Mouse (Mus musculus) liver, postnatal 0 days (tissue): ENCODE measurements at regions not wholly inside any gene's neighbourhood (a gene's known extent, or its start where the extent isn't known, plus 50 kb on each side); places are given as distances from the start of the nearest gene placed in this dataset.

Experiments used
- ATAC-seq: fragments of 200-750 bp; cut with Nextera tagmentation; 2 replicates; pipeline ENCODE4 v1.8.0; 2017; ENCODE audit warnings: mild to moderate bottlenecking, moderate library complexity
- DNase-seq: peaks from one replicate; pipeline ENCODE4 v3.0.0-alpha.2; 2016
- H3K27ac ChIP-seq: fragments of 300-500 bp; sonication (generic); 2 replicates; pipeline ENCODE4 v1.5.1; 2014; ENCODE audit warnings: antibody characterized with exemption, moderate library complexity, mild to moderate bottlenecking, low read depth
- H3K27me3 ChIP-seq: fragments of 300-500 bp; sonication (generic); 2 replicates; pipeline ENCODE4 v1.6.1; 2014; ENCODE audit warnings: low read length, control low read depth, mixed read lengths; ENCODE audit not compliant: insufficient read depth
- H3K36me3 ChIP-seq: fragments of 300-500 bp; sonication (generic); replicated peaks from 2 replicates; pipeline ENCODE4 v1.6.1; 2014; ENCODE audit warnings: mild to moderate bottlenecking, control low read depth, low read length, moderate library complexity, mixed read lengths; ENCODE audit not compliant: insufficient read depth
- H3K4me1 ChIP-seq: fragments of 300-500 bp; sonication (generic); 2 replicates; pipeline ENCODE4 v1.6.1; 2014; ENCODE audit warnings: antibody characterized with exemption, mild to moderate bottlenecking, control low read depth; ENCODE audit not compliant: insufficient read depth
- H3K4me2 ChIP-seq: fragments of 300-500 bp; sonication (generic); 2 replicates; pipeline ENCODE4 v1.6.1; 2014; ENCODE audit warnings: low read depth, mild to moderate bottlenecking, low read length, moderate library complexity, mixed read lengths
- H3K4me3 ChIP-seq: fragments of 300-500 bp; sonication (generic); 2 replicates; pipeline ENCODE4 v1.5.1; 2014; ENCODE audit warnings: low read depth, low read length
- H3K9ac ChIP-seq: fragments of 300-500 bp; sonication (generic); replicated peaks from 2 replicates; pipeline ENCODE4 v1.6.1; 2014; ENCODE audit warnings: mild to moderate bottlenecking, moderate library complexity
- H3K9me3 ChIP-seq: fragments of 300-500 bp; sonication (generic); 2 replicates; pipeline ENCODE4 v1.6.1; 2016; ENCODE audit warnings: mild to moderate bottlenecking, control low read depth, low read length, mixed read lengths
- CTCF ChIP-seq: sonication (generic); IDR thresholded peaks from 2 replicates; pipeline ENCODE4 v1.5.1; 2016; ENCODE audit warnings: antibody characterized with exemption, low read depth
- EP300 ChIP-seq: IDR thresholded peaks from 2 replicates; pipeline ENCODE4 v1.6.1; 2016; ENCODE audit warnings: antibody characterized with exemption, low read depth, mild to moderate bottlenecking
- WGBS: fragments of 180-500 bp; shearing (Covaris S2); extraction: QIAGEN DNeasy Blood & Tissue Kit; methylation state at CpG from one replicate; pipeline ENCODE4 v1.1.7; 2014; ENCODE audit not compliant: insufficient replicate concordance; 5-methylcytosine and 5-hydroxymethylcytosine counted together

DNA sequence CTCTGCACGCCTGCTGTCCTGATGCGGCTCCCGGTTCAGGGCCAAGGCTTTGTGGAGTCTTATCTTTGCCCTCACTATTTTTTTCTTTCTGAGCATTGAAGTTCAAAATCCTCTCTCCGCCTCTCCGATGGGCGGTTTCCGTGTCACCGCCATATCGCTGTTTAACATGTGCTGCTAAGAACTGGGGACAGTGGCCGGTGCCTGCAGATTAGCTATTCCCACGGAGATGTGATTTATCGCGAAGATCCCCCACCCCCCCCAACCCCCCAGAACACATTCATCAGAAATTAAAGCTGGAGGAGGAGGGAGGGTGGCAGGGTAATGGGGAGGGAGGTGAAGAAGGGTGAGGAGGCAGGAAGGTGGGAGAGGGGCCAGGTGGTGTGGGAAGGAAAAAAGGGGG, 151.2 kb upstream of the Lhx5 start:
- H3K4me1 ChIP-seq, result no peaks in the 10 kb centered on the region
- DNase-seq (no peak), ATAC-seq (no peak)
- 2% methylated on average over 13 of the region's 13 CpGs for WGBS
- peaks cover 49% of the 10 kb centered on the region for H3K27me3 ChIP-seq
- no peaks in the 10 kb centered on the region for H3K9me3 ChIP-seq
- no peak overlapping the region for H3K4me2 ChIP-seq
- H3K9ac ChIP-seq, result no peak overlapping the region
- TF ChIP-seq CTCF (no peak), EP300 (no peak)
- no peaks in the 10 kb centered on the region for H3K36me3 ChIP-seq
- H3K4me3 ChIP-seq, result no peak overlapping the region
- no peak overlapping the region for H3K27ac ChIP-seq

GRCm38 (mm10) chr5:120280991-120281602, 150.4 kb upstream of the Lhx5 start:
- no peaks in the 10 kb centered on the region for H3K36me3 ChIP-seq
- ATAC-seq, result no peak
- H3K9ac ChIP-seq, result no peak overlapping the region
- H3K4me2 ChIP-seq, result no peak overlapping the region
- no peak overlapping the region for H3K27ac ChIP-seq
- H3K27me3 ChIP-seq, result peaks cover 52% of the 10 kb centered on the region
- no peaks in the 10 kb centered on the region for H3K9me3 ChIP-seq
- no peak overlapping the region for H3K4me3 ChIP-seq
- TF ChIP-seq CTCF (no peak), EP300 (no peak)
- no peak for DNase-seq
- no peaks in the 10 kb centered on the region for H3K4me1 ChIP-seq
- 4% methylated on average over 22 of the region's 22 CpGs for WGBS

DNA sequence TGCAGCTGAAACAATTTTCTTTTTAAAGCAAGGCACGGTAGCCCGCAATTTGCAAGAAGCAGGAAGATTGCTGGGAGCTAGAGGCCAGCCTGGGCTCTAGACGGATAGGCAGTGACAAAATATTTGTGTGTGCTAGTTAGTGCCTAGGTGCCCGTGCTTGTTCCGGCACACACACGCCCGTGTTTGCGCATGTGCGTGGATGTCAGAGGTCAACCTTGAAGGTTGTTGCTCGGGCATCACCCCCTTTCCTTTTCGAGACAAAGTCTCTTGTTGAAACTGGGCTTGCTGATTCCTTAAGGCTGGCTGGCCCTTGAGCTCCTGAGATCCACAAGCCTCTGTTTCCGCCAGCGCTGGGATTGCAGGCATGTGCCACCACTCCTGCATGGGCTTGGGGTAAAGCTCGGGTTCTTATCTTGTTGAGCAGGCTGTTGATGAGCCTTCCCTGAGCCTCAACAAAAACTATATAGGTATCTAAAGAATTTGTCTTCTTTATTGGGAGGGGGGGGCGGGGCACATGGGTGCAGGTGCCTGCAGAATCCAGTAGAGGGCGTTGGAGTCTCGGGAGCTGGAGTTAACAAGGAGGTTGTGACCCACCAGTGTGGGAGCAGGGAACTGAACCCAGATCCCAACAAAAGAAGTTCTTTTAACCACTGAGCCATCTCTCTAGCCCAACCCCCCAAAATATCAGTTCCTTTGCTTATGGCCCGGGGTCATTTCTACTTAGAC, 149.5 kb upstream of the Lhx5 start:
- 27% methylated on average over 18 of the region's 18 CpGs for WGBS
- H3K27me3 ChIP-seq, result peaks cover 59% of the 10 kb centered on the region
- no peak for DNase-seq
- H3K4me1 ChIP-seq, result no peaks in the 10 kb centered on the region
- H3K4me3 ChIP-seq, result no peak overlapping the region
- TF ChIP-seq CTCF, result no peak
- no peak for TF ChIP-seq EP300
- ATAC-seq, result no peak
- H3K36me3 ChIP-seq, result no peaks in the 10 kb centered on the region
- H3K9ac ChIP-seq, result no peak overlapping the region
- no peak overlapping the region for H3K27ac ChIP-seq
- H3K4me2 ChIP-seq, result no peak overlapping the region
- no peaks in the 10 kb centered on the region for H3K9me3 ChIP-seq

DNA sequence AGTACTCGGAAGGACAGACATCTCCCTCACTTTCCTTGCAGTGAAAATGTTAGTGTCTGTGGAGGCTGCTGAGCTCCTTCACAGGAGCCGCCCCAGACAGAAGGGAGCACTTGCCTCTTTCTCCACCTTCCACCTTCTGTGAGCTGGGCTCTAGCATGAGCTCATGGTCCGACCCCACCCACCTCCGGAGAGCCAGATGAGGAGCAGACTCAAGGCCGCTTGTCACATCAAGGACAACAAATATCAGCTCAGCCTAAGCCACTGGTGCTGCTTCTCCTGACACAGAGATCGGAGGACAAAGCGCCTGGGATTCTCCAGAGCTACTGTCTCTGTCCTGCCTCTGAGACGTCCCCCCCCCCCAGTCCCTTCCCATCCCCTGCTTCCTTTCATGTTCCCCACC, 146.9 kb upstream of the Lhx5 start:
- TF ChIP-seq EP300, result no peak
- TF ChIP-seq CTCF, result no peak
- ATAC-seq (no peak), DNase-seq (no peak)
- Histone ChIP-seq H3K36me3 (no peaks in the 10 kb centered on the region), H3K27ac (no peak overlapping the region), H3K4me1 (no peaks in the 10 kb centered on the region), H3K4me3 (no peak overlapping the region), H3K4me2 (no peak overlapping the region), H3K9ac (no peak overlapping the region), H3K27me3 (peaks cover 65% of the 10 kb centered on the region), H3K9me3 (no peaks in the 10 kb centered on the region)
- 41% methylated on average over 8 of the region's 8 CpGs for WGBS

DNA sequence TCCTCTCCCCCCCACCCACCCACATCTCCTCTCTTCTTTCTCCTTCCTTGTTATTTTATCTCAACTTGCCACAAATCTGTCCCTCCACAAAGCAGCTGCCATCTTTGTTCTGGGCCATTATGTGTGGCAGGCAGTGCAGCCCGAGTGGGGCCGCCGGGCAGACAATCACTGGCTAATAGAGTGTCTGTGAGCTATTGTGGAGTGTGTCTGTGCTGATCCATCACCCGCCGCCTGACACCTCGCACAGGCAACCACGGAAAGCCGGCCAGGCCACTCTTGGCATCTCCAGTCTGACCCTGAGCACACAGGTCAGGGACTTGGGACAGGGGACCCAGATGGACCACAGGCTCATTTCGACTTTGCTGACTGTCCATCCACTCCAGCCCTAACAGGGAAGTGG, 146.5 kb upstream of the Lhx5 start:
- H3K4me1 ChIP-seq, result no peaks in the 10 kb centered on the region
- no peaks in the 10 kb centered on the region for H3K36me3 ChIP-seq
- H3K27me3 ChIP-seq, result peaks cover 61% of the 10 kb centered on the region
- no peak for TF ChIP-seq EP300
- no peak for TF ChIP-seq CTCF
- no peaks in the 10 kb centered on the region for H3K9me3 ChIP-seq
- DNase-seq (no peak), ATAC-seq (no peak)
- H3K27ac ChIP-seq, result no peak overlapping the region
- WGBS, result 42% methylated on average over 9 of the region's 9 CpGs
- H3K9ac ChIP-seq, result no peak overlapping the region
- no peak overlapping the region for H3K4me2 ChIP-seq
- H3K4me3 ChIP-seq, result no peak overlapping the region

- 57% methylated on average over 4 of the region's 4 CpGs for WGBS
- no peak overlapping the region for H3K27ac ChIP-seq
- no peak for ATAC-seq
- no peaks in the 10 kb centered on the region for H3K9me3 ChIP-seq
- no peaks in the 10 kb centered on the region for H3K36me3 ChIP-seq
- H3K4me1 ChIP-seq, result no peaks in the 10 kb centered on the region
- H3K4me3 ChIP-seq, result no peak overlapping the region
- no peak overlapping the region for H3K4me2 ChIP-seq
- peaks cover 46% of the 10 kb centered on the region for H3K27me3 ChIP-seq
- no peak for TF ChIP-seq CTCF
- H3K9ac ChIP-seq, result no peak overlapping the region
- DNase-seq, result no peak
Measured at GRCm38 (mm10) chr5:120286787-120287186, 144.7 kb upstream of the Lhx5 start.
